Mouse (Mus musculus): ENCODE results near the gene Zp3.

GRCm38 (mm10) chr5:135963280-135963627 is 16.6 kb upstream of the Zp3 start:
- TF ChIP-seq CTCF (IDR thresholded peaks at IDR 0.05; ENCODE audit: low read depth) (no peak), EP300 (IDR thresholded peaks at IDR 0.05; ENCODE audit: low read depth) (no peak)

Measured in liver, embryonic 14.5 days (tissue).